Comparison of ENCODE assay signal across 11 mouse cellular contexts in genomic region chr15:37054582-37054981, GRCm38 (mm10). TPM values are rescaled to one million over a fixed set of nuclear protein-coding genes. Genes with fewer than 3 reads are reported as not detected.
DNase-seq lines count a peak whose midpoint lies in the region; TF ChIP-seq lines count a peak whose summit lies in the region.
"Had no signal": no experiment of that assay in that cellular context is flagged by ENCODE, and none has a peak within 500 bp of the region (broad histone marks: within the 10 kb centered on the region; RNA-seq: fewer than 3 reads in every experiment).

No protein-coding gene starts in this region.

- no peak for TF ChIP-seq POLR2A in testis, adult 2 months (IDR thresholded peaks at IDR 0.05; ENCODE audit: control insufficient read depth, low read depth, low read length)

- no peak overlapping the region for H3K4me3 ChIP-seq in left cerebral cortex, adult 2 months
- H3K4me3 ChIP-seq in testis, adult 2 months (ENCODE audit: control insufficient read depth, low read depth, low read length) = no peak overlapping the region
- H3K4me3 ChIP-seq: embryonic facial prominence, embryonic 15.5 days; midbrain, embryonic 15.5 days had no signal

- no peaks in the 10 kb centered on the region for H3K4me1 ChIP-seq in testis, adult 2 months (ENCODE audit: control insufficient read depth, insufficient read depth, low read length)

- no peaks in the 10 kb centered on the region for H3K27me3 ChIP-seq in testis, adult 2 months (ENCODE audit: control insufficient read depth, insufficient read depth, low read length)
- H3K27me3 ChIP-seq: embryonic facial prominence, embryonic 15.5 days; midbrain, embryonic 15.5 days had no signal

- TF ChIP-seq CTCF in left cerebral cortex, adult 2 months (IDR thresholded peaks at IDR 0.05) = peak; percentile 24
- peak; percentile 21; the same call in 1 of the 2 replicates for TF ChIP-seq CTCF in testis, adult 2 months (IDR thresholded peaks at IDR 0.05; ENCODE audit: control insufficient read depth, insufficient read depth, insufficient replicate concordance, low read depth, low read length)

- no peaks in the 10 kb centered on the region for H3K36me3 ChIP-seq in testis, adult 2 months (ENCODE audit: control insufficient read depth, insufficient read depth, low read length)
- H3K36me3 ChIP-seq: embryonic facial prominence, embryonic 15.5 days; midbrain, embryonic 15.5 days had no signal

- intact Hi-C loops in left cerebral cortex, adult 2 months (cut with DNase I) = no loop called here
- intact Hi-C loops in left cerebral cortex, postnatal 36 days (cut with DNase I) = no loop called here

- H3K27ac ChIP-seq in left cerebral cortex, adult 2 months = no peak overlapping the region
- H3K27ac ChIP-seq in testis, adult 2 months (ENCODE audit: control insufficient read depth, insufficient read depth, low read depth, low read length) = no peak overlapping the region
- H3K27ac ChIP-seq: embryonic facial prominence, embryonic 15.5 days had no signal

- peak in 1 of 2 experiments; percentile 7 for DNase-seq in left cerebral cortex, adult 2 months (ENCODE audit: extremely low spot score in 1 of 2, low spot score in 2 of 2)
- no peak for DNase-seq in left cerebral cortex, postnatal 36 days (ENCODE audit: low spot score in 2 of 2)
- no peak for DNase-seq in testis, postnatal 14 days (ENCODE audit: low spot score)
- DNase-seq in ZHBTc4 (ENCODE audit: low read depth, low spot score) = peak; percentile 66
- peak; percentile 43 for DNase-seq in testis, postnatal 10 days (ENCODE audit: low spot score)
- DNase-seq in embryo, embryonic 10 days (ENCODE audit: low spot score) = no peak
- DNase-seq: cerebellum, adult 9-11 months; kidney, postnatal 10 days had no signal

RNA-seq across cellular contexts. Expression of gene Zfp706, which starts 47.0 kb away (rescaled TPM):
- total RNA-seq in left cerebral cortex, adult 2 months (2021) = 100 to 1,000 TPM; 214 to 217 TPM
- 100 to 1,000 TPM; 222 TPM for total RNA-seq in left cerebral cortex, postnatal 36 days (2021)
- 74.4 and 74.7 TPM in 2 replicates for polyA plus RNA-seq in testis, adult 2 months (2012; rRNA removed)

Comparison
In these comparisons a context has a peak if more than half of its experiments do, and no peak if none do; other contexts are left out.
1. DNase-seq: peak in ZHBTc4 (single experiment) and testis, postnatal 10 days (single experiment); none in left cerebral cortex, postnatal 36 days (0 of 2), testis, postnatal 14 days (single experiment) and embryo, embryonic 10 days (single experiment).